Mouse (Mus musculus) heart, adult 8-10 months (tissue): ENCODE data around the gene Hid1. TPM values are rescaled to one million over a fixed set of nuclear protein-coding genes. Genes with fewer than 3 reads are reported as not detected.

ENCODE experiments used
- DNase-seq: peaks from one replicate; pipeline ENCODE4 v3.0.0; 2022; ENCODE audit warnings: low spot score
- total RNA-seq, 4 experiments: library from RNA; stranded (reverse); gene quantifications; 2 replicates each; pipeline ENCODE4 v1.2.4; 2022

Hid1 gene
- total RNA-seq, 4 experiments from 2014 or later = 3.4 to 4.3 (median 4.1) TPM

DNA sequence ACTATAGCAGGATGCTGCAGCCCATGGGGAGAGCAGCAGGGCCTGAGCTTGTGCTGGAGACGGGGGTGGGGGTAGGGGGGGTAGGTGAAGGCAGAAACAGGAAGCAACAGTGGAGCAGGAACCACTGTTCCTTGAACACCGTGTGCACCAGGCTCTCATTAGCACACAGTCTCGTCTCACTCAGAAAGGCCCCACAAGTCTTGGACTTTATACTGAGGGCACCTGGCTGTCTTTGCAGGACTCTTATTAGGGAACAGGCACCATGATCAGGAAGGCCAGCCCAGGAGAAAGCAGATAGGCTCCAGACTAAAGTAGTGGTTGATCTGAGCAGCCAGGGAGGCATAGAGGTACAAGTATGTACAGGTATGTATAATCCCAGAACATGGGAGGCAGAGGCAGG lies 30.2 kb downstream of the Hid1 start:
- no peak for DNase-seq

DNA sequence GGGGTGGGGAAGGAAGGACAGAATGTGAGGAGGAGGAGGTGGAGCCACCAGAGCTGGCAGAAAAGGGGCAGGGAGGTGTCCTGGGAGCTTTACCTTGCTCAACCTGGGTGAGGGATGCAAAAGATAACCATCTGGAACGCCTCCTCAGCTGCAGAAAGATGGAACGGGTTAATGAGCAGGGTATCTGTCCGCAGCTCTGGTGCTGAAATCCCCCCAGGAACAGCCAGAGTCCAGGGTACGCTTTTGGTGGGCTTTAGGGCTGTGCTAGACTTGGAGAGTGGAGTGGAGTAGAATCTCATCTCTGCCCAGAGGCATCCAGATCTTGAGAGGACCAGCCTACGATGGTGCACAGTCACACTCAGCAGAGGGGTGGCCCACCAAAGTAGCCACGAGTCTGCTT lies 31.4 kb downstream of the Hid1 start:
- no peak for DNase-seq

DNA sequence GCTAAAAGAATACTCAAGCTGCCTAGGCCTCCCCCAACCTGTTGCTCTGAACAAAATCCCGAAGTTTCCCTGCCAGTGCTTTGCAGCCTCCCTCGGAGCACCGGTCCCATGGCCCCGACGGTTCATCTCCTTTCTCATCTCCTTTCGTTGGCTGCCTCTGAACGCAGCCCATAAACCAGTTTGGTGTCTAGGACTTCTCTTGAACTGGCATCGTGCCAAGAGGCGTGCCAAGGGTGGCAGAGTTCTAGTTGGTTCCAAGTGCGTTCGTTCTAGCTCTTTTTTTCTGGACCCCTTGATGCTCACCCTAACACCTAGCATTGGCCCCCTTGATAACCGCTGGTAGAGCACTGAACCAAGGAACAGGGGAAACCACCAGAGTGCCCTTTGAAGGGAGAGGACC lies 32.3 kb downstream of the Hid1 start:
- no peak for DNase-seq

DNA sequence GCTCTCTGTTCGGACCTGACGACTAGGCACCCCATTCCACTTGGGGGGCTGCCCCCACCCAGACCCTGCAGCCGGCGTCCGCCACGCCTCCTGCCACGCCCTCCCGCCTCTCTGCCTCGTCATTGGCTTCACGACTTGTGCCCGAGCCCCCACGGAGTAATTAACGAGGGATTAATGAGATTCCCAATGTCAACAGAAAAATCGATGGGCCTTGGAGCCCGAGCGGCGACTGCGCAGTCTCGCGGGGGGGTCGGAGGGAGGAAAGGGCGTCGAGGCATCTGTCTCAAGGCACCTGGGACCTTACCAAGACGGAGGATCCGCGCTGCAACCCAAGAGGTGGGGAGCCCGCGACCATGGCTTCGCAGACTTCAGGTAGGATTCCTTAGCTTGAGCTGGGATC lies 33.0 kb downstream of the Hid1 start, which contains the start of gene Otop3:
Otop3 (plus strand) TSS at position 201 of the 400 bp plus-strand sequence.
- DNase-seq = no peak

DNA sequence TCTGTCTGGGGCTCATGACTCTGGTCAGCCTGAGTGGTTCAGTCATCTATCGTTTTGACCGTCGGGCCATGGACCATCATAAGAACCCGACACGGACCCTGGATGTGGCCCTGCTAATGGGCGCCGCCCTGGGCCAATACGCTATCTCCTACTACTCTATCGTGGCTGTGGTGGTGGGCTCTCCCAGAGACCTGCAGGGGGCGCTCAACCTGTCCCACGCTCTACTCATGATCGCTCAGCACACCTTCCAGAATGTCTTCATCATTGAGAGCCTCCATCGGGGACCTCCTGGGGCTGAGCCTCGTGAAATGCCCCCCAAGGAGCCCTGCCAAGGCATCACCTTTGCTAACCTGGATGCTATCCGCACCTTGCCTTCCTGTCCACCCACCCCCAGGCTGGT lies 38.2 kb downstream of the Hid1 start:
- DNase-seq = no peak

DNA sequence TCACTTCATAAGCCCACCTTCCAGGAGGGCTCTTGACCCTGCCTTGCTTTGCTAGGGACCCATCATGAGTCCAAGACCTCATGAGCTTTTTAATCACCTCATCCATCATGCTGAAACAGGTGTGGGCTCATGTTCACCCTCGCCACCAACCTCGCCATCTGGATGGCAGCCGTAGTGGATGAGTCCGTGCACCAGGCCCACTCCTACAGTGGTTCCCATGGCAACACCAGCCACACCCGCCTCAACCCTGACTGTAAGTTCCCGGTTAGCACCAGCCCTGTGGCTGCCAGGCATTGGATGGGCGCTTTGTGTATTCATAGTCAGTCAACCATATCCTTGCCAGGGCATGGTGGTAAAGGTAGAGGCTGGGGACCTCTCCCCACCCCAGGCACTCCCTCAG lies 40.8 kb downstream of the Hid1 start:
- no peak for DNase-seq

DNA sequence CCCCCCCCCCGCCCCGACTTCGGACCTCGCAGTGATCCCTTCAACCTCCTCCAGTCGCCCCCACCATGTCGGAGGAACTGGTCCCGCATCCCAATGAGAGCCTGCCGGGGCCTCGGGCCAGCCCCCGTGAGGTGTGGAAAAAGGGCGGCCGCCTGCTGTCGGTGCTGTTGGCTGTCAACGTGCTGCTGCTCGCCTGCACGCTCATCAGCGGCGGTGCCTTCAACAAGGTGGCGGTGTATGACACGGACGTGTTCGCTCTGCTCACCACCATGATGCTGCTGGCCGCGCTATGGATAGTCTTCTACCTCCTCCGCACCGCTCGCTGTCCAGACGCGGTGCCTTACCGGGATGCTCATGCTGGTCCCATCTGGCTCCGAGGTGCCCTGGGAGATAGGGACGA lies 44.2 kb downstream of the Hid1 start:
- no peak for DNase-seq

DNA sequence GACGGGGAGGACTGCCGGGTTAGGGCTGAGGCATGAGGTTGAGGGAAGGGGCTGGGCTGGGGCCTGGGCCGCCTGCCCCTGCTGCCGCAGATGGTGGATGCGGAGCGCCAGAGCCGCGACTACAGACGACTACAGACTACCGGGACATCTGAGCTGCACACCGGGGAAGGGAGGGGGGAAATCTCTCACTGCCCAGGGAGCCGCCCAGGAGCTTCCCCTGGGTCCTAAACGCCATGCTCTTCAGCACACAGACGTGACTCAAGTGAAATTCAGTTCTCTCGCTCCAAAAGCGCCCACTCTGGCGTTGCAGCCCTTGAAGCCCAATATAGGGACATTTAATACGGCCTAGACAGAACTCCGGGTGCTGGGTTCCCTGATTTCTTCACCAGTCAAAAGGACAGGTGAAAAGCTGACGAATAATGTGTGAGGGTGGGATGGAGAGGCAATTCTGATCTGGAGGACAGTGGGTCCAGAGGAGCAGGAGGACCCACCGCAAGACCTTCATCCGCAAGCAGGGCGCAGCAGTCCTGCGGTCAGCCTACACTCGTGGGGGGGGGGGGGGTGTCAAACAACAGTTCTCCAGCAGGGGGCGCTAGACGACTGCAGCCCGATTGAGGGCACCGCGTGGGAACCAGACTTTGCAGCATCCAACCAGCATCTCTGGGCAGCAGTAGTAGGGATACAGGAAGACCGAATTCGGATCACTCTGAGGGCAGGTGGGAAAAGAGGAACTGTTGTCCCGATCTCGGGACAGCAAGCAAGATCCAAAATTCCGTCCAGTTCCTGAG lies 45.5 kb downstream of the Hid1 start, which contains the start of gene Ush1g:
Ush1g (minus strand) TSS at position 136 of the 788 bp plus-strand sequence.
- DNase-seq = peak; percentile 27

DNA sequence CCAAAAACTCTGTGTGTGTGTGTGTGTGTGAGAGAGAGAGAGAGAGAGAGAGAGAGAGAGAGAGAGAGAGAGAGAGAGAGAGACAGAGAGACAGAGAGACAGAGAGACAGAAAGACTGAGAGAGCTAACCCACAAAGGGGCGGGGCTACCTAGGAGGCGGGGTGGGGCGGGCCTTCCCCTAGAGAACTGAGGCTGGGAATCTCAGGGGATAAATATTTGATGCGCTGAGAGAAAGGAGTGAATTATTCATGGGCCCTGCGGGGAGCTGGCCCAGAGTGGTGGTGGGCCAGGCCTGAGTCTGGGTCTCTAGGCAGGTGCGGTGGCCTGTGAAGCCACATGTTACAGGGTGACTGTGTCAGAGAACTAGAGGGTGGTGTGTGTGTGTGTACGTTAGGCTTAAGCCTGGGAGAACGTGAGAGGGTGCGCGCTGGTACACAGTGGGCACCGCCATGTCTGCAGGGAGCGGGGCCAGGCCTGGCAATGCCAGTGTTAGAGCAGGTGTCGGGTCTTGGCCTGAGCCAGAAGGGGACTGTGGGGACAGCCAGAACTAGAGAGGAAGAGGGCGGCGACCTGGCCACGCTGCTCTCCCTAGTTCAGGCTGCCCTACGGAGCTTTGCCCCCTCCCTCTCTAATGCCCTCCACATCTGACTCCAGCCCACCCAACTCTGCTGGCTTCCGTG lies 47.7 kb downstream of the Hid1 start:
- no peak for DNase-seq

DNA sequence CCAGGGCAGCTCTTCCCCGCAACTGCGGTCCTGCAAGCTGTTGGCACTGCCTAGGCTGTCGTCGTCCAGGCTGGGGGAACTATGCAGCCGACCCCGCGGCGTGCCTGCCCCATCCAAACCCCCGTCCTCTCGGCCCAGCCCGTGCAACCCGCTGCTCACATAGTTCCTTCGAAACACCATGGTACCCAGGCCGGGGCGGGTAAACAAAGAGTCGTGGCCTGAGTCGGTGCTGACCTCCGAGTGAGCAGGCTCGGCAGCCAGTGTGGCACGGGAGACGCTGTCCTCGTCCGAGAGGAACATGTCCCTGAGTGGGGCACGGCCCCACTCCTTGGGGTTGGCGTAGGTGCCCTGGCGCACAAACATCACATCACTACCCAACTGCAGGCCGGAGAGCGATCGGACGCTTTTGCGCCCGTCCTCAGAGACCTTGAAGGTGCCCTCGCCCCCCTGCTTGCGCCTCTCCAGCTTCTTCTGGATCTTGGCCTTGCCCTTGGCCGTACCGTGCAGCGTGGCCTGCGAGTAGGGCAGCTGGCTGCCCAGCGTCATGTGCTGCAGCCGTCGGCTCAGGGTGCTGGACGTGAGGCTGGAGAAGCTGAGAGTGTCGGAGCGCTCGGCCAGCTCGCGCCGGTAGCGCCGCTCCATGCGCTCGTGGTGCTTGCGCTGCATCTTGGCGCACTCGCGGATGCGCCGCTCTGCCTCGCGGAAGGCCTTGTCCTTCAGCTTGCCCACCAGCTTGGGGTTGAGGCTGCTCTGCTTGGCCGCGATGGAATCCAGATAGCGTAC lies 49.1 kb downstream of the Hid1 start:
- no peak for DNase-seq

DNA sequence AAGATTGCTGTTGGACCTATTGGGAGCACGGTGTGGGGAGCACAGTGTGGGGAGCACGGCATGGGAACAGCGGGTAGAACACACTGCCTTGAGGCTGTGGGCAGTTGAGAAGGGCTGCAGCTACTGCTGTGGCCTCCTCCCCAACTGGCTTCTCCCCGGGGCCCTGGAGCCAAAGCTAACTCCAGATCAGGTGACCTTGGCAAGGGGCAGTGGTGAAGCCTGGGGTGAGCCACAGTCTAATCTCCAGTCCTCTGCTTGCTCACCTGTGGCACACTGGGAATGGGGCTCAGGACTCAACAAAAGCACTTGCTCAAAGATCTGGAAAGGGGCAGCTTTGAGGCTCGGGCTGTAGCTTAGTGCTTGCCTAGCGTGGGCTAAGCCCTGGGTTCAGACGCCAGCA lies 50.4 kb downstream of the Hid1 start:
- DNase-seq = no peak

DNA sequence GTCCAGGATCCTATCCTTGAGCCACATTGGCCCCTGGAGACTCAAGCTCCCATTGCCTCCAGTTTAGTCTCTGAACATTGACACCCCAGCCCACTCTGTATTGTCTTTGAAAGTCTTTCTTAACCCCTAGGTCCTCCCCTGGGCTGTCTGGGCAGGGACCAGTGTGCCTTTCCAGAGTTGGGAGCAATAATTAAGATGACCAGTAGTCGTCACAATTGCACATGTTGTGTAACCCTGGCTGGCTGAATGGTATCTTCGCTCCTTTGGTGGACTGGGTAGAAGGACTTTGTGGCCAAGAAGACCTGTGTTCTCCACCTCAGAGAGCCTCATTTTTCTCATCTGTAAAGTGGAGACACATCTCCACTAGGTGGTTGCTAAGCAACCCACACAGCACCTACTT lies 53.3 kb downstream of the Hid1 start:
- no peak for DNase-seq

DNA sequence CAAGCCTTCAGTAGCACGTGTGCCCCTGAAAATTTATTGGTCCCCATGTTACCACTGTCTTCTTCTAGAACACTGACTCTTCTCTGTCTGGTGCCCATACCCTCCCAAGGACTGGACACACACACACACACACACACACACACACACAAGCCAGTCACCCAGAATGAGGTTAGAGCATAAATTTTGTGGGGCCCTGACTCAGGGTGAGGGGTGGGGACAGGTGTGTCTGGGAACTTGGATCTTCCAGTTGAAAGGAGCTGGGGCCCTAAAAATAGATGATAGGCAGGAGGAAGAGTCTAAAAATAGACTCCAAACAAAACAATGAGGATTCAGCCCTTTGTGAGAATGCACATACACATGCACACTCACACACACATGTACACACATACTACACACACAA lies 58.8 kb downstream of the Hid1 start:
- no peak for DNase-seq

DNA sequence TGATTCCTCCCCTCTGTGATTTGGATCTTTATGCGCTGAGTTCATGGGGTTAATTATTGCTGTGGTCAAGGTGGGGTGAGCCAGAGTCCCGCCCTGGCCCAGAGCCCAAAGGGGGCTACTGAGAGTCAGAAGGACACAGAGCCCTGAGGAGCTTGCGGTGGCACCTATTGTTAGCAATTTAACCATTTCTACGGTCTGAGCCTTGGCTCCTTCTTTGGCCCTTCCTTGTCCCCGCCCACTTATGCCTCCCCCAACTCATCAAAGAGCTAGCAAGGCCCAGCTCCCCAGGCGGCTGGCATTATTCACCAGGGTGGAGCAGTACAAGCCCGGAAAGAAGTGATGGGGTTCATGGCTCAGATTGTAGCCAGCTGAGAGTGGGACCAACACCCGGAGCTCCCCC lies 60.7 kb downstream of the Hid1 start, which contains the start of gene Otop2:
Otop2 (plus strand) TSS at position 301 of the 400 bp plus-strand sequence.
- DNase-seq = no peak

DNA sequence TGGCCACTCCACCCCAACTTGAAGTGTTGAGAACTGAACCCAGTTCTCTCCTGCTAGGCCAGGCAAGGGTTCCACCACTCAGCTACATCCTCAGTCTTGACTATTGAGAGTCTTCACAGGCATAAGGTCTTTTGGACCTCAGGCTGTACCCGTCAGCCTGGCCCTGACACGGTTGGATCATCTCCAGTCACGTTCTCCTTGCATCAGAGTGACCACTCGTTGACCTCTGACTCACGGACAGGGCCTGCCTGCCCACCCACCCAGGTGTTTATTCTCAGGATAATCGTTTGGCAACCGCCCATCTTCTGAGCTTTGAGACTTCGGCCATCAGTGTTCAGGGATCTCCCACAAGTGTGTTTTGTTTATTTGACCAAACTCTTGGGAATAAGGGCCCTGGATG lies 64.4 kb downstream of the Hid1 start:
- DNase-seq = no peak

DNA sequence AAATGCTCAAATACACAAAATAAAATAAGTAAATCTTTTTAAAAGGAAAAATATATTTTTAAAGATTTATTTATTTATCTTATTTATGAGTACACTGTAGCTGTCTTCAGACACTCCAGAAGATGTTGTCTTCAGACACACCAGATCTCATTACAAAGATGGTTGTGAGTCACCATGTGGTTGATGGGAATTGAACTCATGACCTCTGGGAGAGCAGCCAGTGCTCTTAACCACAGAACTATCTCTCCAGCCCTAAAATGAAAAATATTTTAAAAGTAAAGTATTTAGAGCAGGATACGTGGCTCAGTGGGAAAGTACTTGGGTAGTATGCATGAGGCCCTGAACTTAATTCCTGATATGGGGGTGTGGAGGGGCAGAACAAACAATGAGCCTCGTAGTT lies 66.2 kb downstream of the Hid1 start:
- no peak for DNase-seq

DNA sequence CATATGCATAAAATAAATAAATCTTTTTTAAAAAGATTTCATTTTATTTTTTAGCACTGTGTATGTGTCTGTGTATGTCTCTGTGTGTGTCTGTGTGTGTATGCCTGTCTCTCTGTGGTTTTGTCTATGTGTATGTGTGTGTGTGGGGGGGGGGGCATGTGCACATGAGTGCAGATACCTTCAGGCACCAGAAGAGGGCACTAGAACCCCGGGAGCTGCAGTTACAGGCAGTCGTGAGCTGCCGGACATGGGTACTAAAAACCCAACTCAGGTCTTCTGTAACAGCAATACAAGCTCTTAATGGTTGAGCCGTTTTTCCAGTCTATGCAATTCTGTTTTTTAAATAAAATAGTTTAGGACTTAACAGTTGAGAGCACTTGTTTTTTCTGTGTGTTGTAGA lies 66.8 kb downstream of the Hid1 start:
- DNase-seq = no peak

DNA sequence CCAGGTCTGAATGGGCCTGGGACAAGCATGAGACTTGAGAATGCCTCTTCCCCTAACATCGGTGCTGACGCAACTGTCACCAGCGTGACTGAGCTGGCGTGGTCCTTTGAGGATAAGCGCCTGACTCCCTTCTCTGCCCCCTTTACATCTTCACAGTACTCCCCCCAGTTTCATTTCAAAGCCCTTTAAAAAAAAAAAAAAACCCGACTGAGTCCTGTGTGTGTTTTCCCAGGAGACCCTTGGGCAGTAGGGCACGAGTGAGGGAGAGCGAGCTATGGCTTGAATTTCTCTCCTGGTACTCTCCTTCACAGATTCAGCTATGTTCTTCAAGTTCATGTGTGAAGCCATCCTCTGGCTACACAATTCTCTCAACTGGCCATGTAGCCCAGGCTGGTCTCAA lies 69.4 kb downstream of the Hid1 start:
- no peak for DNase-seq
